Mouse (Mus musculus) intestine, embryonic 16.5 days (tissue): ENCODE data around the gene Trmt6. TPM values are rescaled to one million over a fixed set of nuclear protein-coding genes. Genes with fewer than 3 reads are reported as not detected.

Source experiments
- ATAC-seq: fragments of 200-750 bp; cut with Nextera tagmentation; 2 replicates; pipeline ENCODE4 v1.8.0; 2017; ENCODE audit warnings: moderate TSS enrichment, moderate library complexity
- H3K27ac ChIP-seq: fragments of 300-500 bp; sonication (generic); 2 replicates; pipeline ENCODE4 v1.5.1; 2014; ENCODE audit warnings: mild to moderate bottlenecking, low read length
- H3K27me3 ChIP-seq: fragments of 300-500 bp; sonication (generic); replicated peaks from 2 replicates; pipeline ENCODE4 v1.6.1; 2014; ENCODE audit warnings: low read length, control low read depth, mixed read lengths; ENCODE audit not compliant: control insufficient read depth, insufficient read depth
- H3K36me3 ChIP-seq: fragments of 300-500 bp; sonication (generic); 2 replicates; pipeline ENCODE4 v1.6.1; 2014; ENCODE audit warnings: low read length, control low read depth; ENCODE audit not compliant: control insufficient read depth, insufficient read depth
- H3K4me1 ChIP-seq: fragments of 300-500 bp; sonication (generic); 2 replicates; pipeline ENCODE4 v1.6.1; 2014; ENCODE audit warnings: low read length, control low read depth, mixed read lengths; ENCODE audit not compliant: control insufficient read depth, insufficient read depth
- H3K4me2 ChIP-seq: fragments of 300-500 bp; sonication (generic); 2 replicates; pipeline ENCODE4 v1.6.1; 2014; ENCODE audit warnings: low read depth, low read length, control low read depth
- H3K4me3 ChIP-seq: fragments of 300-500 bp; sonication (generic); 2 replicates; pipeline ENCODE4 v1.5.1; 2014; ENCODE audit warnings: mild to moderate bottlenecking, low read length
- H3K9ac ChIP-seq: fragments of 300-500 bp; sonication (generic); 2 replicates; pipeline ENCODE4 v1.6.1; 2014; ENCODE audit warnings: low read depth, low read length
- H3K9me3 ChIP-seq: fragments of 300-500 bp; sonication (generic); 2 replicates; pipeline ENCODE4 v1.6.1; 2016; ENCODE audit warnings: low read length, control low read depth; ENCODE audit not compliant: control insufficient read depth
- WGBS: fragments of 180-500 bp; shearing (Covaris S2); extraction: QIAGEN DNeasy Blood & Tissue Kit; methylation state at CpG from one replicate; pipeline ENCODE4 v1.1.7; 2014; 5-methylcytosine and 5-hydroxymethylcytosine counted together
- polyA plus RNA-seq: library from polyadenylated mRNA; unstranded; fragments of >200 nt; fragmentation: Nextera tagmentation; extraction: Ambion mirVana; gene quantifications from 2 replicates; pipeline ENCODE4 v1.2.1, GENCODE M21; 2015

The Trmt6 gene
- polyA plus RNA-seq, 1 experiment from 2014 or later, result 25.2 TPM

- Histone ChIP-seq H3K9me3 (no peaks in the 10 kb centered on the region), H3K27ac (no peak overlapping the region), H3K27me3 (no peaks in the 10 kb centered on the region), H3K4me1 (no peaks in the 10 kb centered on the region; the same call in 1 of the 2 replicates), H3K4me3 (no peak overlapping the region), H3K36me3 (no peaks in the 10 kb centered on the region), H3K4me2 (no peak overlapping the region), H3K9ac (no peak overlapping the region)
- no peak for ATAC-seq
- WGBS, result 65% methylated on average over 5 of the region's 5 CpGs
Observed at GRCm38 (mm10) chr2:132757911-132758310, 57.9 kb downstream of the Trmt6 start.

Other genes starting within 250 kb of the Trmt6 start
- gene Gpcpd1, start 228.3 kb downstream of the Trmt6 start, polyA plus RNA-seq, result 17.4 and 20.0 TPM in 2 replicates
- 13.7 and 15.2 TPM in 2 replicates for gene Shld1, start 129.1 kb downstream of the Trmt6 start, polyA plus RNA-seq
- gene Chgb, start 34.8 kb downstream of the Trmt6 start, polyA plus RNA-seq, result 57.2 and 60.0 TPM in 2 replicates
- 10.5 and 10.6 TPM in 2 replicates for gene Mcm8, start 86 bp upstream of the Trmt6 start, polyA plus RNA-seq
- 8.6 and 10.1 TPM in 2 replicates for gene Crls1, start 30.6 kb upstream of the Trmt6 start, polyA plus RNA-seq
- gene Lrrn4, start 64.8 kb upstream of the Trmt6 start, polyA plus RNA-seq, result 7.9 and 10.0 TPM in 2 replicates
- gene Fermt1, start 129.9 kb upstream of the Trmt6 start, polyA plus RNA-seq, result 52.0 and 53.2 TPM in 2 replicates